10 mouse cellular contexts compared by ENCODE assay signal in the genomic region with DNA sequence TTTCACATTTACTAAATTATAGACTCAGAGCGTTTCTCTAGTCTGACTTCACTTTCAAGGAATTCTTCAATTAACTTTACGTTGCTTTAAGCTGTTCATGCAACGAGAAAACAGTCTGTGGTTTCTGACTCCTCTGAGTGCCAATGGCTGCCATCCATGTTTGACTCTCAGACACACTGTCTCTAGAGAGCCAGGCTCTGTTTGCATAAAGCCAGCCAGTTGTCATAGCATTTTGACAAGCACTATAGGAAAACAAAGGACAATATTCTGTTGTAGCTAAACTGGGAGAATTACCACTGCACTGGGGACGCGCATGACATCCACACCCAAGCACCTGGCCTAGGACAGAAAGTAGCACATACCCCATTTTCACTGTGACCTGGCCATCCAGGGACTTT.
DNase-seq lines count a peak whose midpoint lies in the region; ATAC-seq and TF ChIP-seq lines count a peak whose summit lies in the region.
"Had no signal": no experiment of that assay in that cellular context is flagged by ENCODE, and none has a peak within 500 bp of the region (broad histone marks: within the 10 kb centered on the region; RNA-seq: fewer than 3 reads in every experiment).

No protein-coding gene starts in this region.

- H3K9me3 ChIP-seq in embryonic facial prominence, embryonic 12.5 days: no peaks in the 10 kb centered on the region
- no peaks in the 10 kb centered on the region for H3K9me3 ChIP-seq in embryonic facial prominence, embryonic 10.5 days
- H3K9me3 ChIP-seq in lung, postnatal 0 days (ENCODE audit: low read length): no peaks in the 10 kb centered on the region
- no peaks in the 10 kb centered on the region for H3K9me3 ChIP-seq in forebrain, postnatal 0 days (ENCODE audit: low read length)

- H3K27ac ChIP-seq in embryonic facial prominence, embryonic 12.5 days: peak overlapping the region; percentile 71
- H3K27ac ChIP-seq in embryonic facial prominence, embryonic 10.5 days (replicated peaks): no peak overlapping the region; the same call in 1 of the 2 replicates
- no peak overlapping the region for H3K27ac ChIP-seq in lung, postnatal 0 days (ENCODE audit: low read length)
- no peak overlapping the region for H3K27ac ChIP-seq in forebrain, postnatal 0 days (ENCODE audit: low read depth, low read length)
- peak overlapping the region; percentile 45; the same call in 1 of the 2 replicates for H3K27ac ChIP-seq in olfactory bulb, adult 2 months (ENCODE audit: insufficient read depth, low read depth, low read length)
- H3K27ac ChIP-seq: liver, embryonic 14.5 days had no signal

- 47% methylated on average over 5 of the region's 5 CpGs for WGBS in embryonic facial prominence, embryonic 12.5 days
- WGBS in embryonic facial prominence, embryonic 10.5 days: 73% methylated on average over 5 of the region's 5 CpGs
- 65% methylated on average over 5 of the region's 5 CpGs for WGBS in lung, postnatal 0 days
- WGBS in lung, adult 2 months: 60% methylated on average over 5 of the region's 5 CpGs
- whole genome bisulfite sequencing in forebrain, postnatal 0 days: 22% methylated on average over 5 of the region's 5 CpGs
- WGBS in olfactory bulb, adult 2 months: 40% methylated on average over 5 of the region's 5 CpGs

- H3K4me1 ChIP-seq in embryonic facial prominence, embryonic 12.5 days: peaks cover 22% of the 10 kb centered on the region
- peaks cover 25% of the 10 kb centered on the region for H3K4me1 ChIP-seq in embryonic facial prominence, embryonic 10.5 days
- no peaks in the 10 kb centered on the region for H3K4me1 ChIP-seq in lung, postnatal 0 days (ENCODE audit: insufficient read depth, low read depth, low read length)
- H3K4me1 ChIP-seq in lung, adult 2 months (ENCODE audit: control insufficient read depth, insufficient read depth, low read length): peaks cover 2% of the 10 kb centered on the region; the same call in 1 of the 2 replicates
- H3K4me1 ChIP-seq in forebrain, postnatal 0 days (ENCODE audit: insufficient read depth): 0 out of 2 replicates have a peak, but pooled peaks cover 4% of the 10 kb centered on the region
- peaks cover 12% of the 10 kb centered on the region for H3K4me1 ChIP-seq in olfactory bulb, adult 2 months (ENCODE audit: control insufficient read depth, insufficient read depth, low read length)

- ATAC-seq in embryonic facial prominence, embryonic 12.5 days (ENCODE audit: insufficient number of reproducible peaks, insufficient read depth, low FRiP score, low TSS enrichment): no peak
- ATAC-seq in lung, postnatal 0 days: peak; percentile 32; the same call in 1 of the 2 replicates
- peak; percentile 89 for ATAC-seq in forebrain, postnatal 0 days

- H3K4me3 ChIP-seq in embryonic facial prominence, embryonic 12.5 days: no peak overlapping the region
- no peak overlapping the region for H3K4me3 ChIP-seq in embryonic facial prominence, embryonic 10.5 days
- no peak overlapping the region for H3K4me3 ChIP-seq in lung, postnatal 0 days (ENCODE audit: low read depth, low read length)
- no peak overlapping the region for H3K4me3 ChIP-seq in lung, adult 2 months (replicated peaks; ENCODE audit: extremely low read depth, low read depth, low read length)
- H3K4me3 ChIP-seq in forebrain, postnatal 0 days (ENCODE audit: low read depth, low read length): no peak overlapping the region
- no peak overlapping the region for H3K4me3 ChIP-seq in olfactory bulb, adult 2 months (ENCODE audit: insufficient read depth, low read depth, low read length)

- TF ChIP-seq POLR2A in lung, adult 2 months (IDR thresholded peaks at IDR 0.05; ENCODE audit: borderline replicate concordance, extremely low read depth, low read depth, low read length): no peak
- TF ChIP-seq POLR2A in olfactory bulb, adult 2 months (IDR thresholded peaks at IDR 0.05; ENCODE audit: insufficient read depth, low read depth, low read length): no peak

- no peak overlapping the region for H3K9ac ChIP-seq in embryonic facial prominence, embryonic 12.5 days
- no peak overlapping the region for H3K9ac ChIP-seq in lung, postnatal 0 days (replicated peaks; ENCODE audit: low read depth)
- H3K9ac ChIP-seq in forebrain, postnatal 0 days: no peak overlapping the region
- H3K9ac ChIP-seq: liver, embryonic 14.5 days had no signal

- no peaks in the 10 kb centered on the region for H3K27me3 ChIP-seq in embryonic facial prominence, embryonic 12.5 days
- no peaks in the 10 kb centered on the region for H3K27me3 ChIP-seq in embryonic facial prominence, embryonic 10.5 days (replicated peaks; ENCODE audit: low read depth, poor library complexity, severe bottlenecking)
- no peaks in the 10 kb centered on the region for H3K27me3 ChIP-seq in lung, postnatal 0 days (replicated peaks; ENCODE audit: insufficient read depth, low read length)
- 0 out of 2 replicates have a peak, but pooled peaks cover 3% of the 10 kb centered on the region for H3K27me3 ChIP-seq in forebrain, postnatal 0 days (ENCODE audit: insufficient read depth, low read length)

- no peaks in the 10 kb centered on the region for H3K36me3 ChIP-seq in embryonic facial prominence, embryonic 12.5 days
- no peaks in the 10 kb centered on the region for H3K36me3 ChIP-seq in embryonic facial prominence, embryonic 10.5 days (replicated peaks)
- H3K36me3 ChIP-seq in lung, postnatal 0 days (ENCODE audit: insufficient read depth, low read length): no peaks in the 10 kb centered on the region
- no peaks in the 10 kb centered on the region for H3K36me3 ChIP-seq in forebrain, postnatal 0 days (ENCODE audit: insufficient read depth)

- no peak for DNase-seq in embryonic facial prominence, embryonic 10.5 days (ENCODE audit: low spot score)
- no peak for DNase-seq in lung, postnatal 0 days (ENCODE audit: low spot score)
- DNase-seq in lung, adult 2 months: no peak
- DNase-seq in forebrain, postnatal 0 days: peak; percentile 77
- DNase-seq in layer of hippocampus, postnatal 36 days: no peak
- DNase-seq in spleen, postnatal 4 days (ENCODE audit: low spot score in 2 of 2): no peak
- DNase-seq: gastrocnemius, postnatal 10 days had no signal

- no peak for TF ChIP-seq EP300 in lung, postnatal 0 days (IDR thresholded peaks at IDR 0.05)

- H3K4me2 ChIP-seq in embryonic facial prominence, embryonic 12.5 days (replicated peaks): no peak overlapping the region
- no peak overlapping the region for H3K4me2 ChIP-seq in lung, postnatal 0 days (replicated peaks; ENCODE audit: low read depth, low read length)
- 0 out of 2 replicates have a peak overlapping the region, but pooled peaks have one; percentile 3 for H3K4me2 ChIP-seq in forebrain, postnatal 0 days (ENCODE audit: low read depth)

- TF ChIP-seq CTCF in lung, postnatal 0 days (IDR thresholded peaks at IDR 0.05): no peak
- no peak for TF ChIP-seq CTCF in lung, adult 2 months (IDR thresholded peaks at IDR 0.05; ENCODE audit: insufficient read depth, low read length)
- TF ChIP-seq CTCF in forebrain, postnatal 0 days (IDR thresholded peaks at IDR 0.05; ENCODE audit: low read depth): no peak
- TF ChIP-seq CTCF in olfactory bulb, adult 2 months (IDR thresholded peaks at IDR 0.05; ENCODE audit: insufficient read depth, low read depth, low read length): no peak

Comparison
In these comparisons a context has a peak if more than half of its experiments do, and no peak if none do; other contexts are left out.
1. H3K27ac ChIP-seq: peak in embryonic facial prominence, embryonic 12.5 days (single experiment) and olfactory bulb, adult 2 months (single experiment); none in embryonic facial prominence, embryonic 10.5 days (single experiment), lung, postnatal 0 days (single experiment) and forebrain, postnatal 0 days (single experiment).